Mouse (Mus musculus): ENCODE data around the gene Ms4a18.
A peak's percentile ranks its signal among the peaks of the same experiment; 100 is the strongest.
"Not testable (repeated sequence)": the region's sequence is repeated elsewhere in the genome, so short reads cannot be mapped to it uniquely, and the experiment has no call there.

Gene Ms4a18

DNA sequence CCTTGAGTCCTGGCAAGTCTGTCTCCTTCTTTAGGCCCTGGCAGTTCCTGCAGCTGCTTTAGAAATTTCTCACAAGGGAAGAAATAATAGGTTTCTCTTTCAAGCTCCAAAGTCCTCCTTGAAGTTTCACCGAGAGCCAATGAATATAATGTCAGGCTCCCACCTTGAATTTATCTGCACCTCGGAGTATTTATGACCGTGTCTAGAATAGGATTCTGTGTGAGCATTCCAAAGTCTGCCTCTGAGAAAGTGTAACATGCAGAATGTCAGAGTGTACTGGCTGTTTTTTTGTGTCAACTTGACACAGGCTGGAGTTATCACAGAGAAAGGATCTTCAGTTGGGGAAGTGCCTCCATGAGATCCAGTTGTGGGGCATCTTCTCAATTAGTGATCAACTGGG lies at the start of gene Ms4a18:
Gene Ms4a18, minus strand, starts transcription at position 141 of the 400 bp plus-strand sequence.
- DNase-seq, result no peak

DNA sequence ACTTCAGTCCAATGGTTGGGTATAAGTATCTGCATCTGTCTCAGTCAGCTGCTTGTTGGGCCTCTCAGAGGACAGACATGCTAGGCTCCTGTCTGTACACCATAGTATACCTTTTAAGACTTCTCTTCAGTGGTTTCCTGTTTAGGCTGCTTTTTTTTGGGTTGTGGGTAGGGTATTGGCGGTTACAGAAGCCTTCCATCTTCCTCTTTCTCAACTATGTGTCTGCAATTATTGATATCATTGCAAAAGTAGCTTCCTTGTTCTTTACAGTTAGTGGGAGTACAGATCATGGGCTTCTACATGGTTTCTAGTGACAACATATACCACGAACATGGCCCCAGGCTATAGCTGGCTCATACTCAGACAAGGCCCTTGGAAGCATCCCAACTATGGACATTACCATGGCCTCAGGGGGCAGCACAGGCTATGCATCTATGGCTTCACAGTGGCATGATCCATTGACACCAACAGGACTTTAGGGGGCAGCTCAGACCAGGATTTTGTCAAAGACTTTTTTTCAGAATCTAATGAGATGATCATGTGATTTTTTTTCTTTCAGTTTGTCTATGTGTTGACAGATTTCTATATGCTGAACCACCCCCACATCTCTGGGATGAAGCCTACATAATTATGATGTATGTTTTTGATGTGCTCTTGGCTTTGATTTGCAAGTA lies 47.5 kb upstream of the Ms4a18 start:
- DNase-seq, result no peak

DNA sequence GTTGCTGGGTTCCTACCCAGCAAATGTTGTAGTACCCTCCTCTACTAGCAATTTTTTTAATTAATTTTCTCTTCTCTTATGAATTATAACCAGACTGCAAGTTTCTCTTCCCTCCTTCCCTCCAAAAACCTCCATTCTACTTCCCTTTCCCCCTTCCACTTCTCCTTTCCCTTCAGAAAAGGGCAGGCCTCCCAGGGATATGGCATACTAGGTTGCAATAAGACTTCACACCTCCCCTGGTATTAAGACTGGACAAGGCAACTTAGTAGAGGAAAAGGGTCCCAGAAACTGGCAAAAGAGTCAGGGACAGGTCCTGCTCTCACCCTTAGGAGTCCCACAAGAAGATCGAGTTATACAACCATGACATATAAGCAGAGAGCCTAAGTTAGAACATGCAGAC lies 43.1 kb upstream of the Ms4a18 start:
- no peak for DNase-seq

DNA sequence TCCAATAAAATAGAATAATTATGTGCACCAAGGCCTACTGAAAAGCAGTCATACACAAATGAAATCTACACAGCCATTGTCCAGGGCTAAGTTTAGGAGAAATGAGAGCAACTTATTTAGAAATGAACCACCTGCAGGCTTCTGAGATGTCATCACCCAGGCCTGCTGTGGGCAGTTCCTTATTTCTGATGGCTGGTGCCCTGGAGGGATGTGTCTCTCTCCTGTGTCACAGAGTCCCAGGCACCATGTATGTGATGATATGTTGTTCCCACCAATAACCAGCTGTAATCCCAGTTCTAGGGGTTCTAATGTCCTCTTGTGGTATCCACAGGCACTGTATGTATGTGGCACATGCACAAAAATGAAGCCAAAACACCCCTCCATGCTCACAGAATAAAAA lies 42.1 kb upstream of the Ms4a18 start:
- no peak for DNase-seq

DNA sequence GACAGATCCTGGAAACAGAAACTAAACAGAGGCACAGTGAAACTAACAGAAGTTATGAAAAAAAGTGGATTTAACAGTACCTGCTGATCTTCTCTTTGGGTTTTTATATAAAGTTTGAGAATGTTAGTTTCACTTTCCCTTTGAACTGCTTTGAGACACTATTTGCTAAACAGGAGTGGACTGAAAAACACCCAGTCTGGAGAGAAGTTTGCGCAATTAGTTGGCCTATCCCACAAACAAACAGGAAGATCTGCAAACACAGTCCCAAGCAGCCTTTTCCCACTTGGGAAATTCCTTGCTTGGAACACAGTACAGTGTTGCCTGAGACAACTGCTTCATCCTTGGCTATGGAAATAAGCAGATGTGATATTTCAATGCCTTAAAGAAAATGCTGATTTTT lies 37.9 kb upstream of the Ms4a18 start:
- not testable (repeated sequence) for DNase-seq

DNA sequence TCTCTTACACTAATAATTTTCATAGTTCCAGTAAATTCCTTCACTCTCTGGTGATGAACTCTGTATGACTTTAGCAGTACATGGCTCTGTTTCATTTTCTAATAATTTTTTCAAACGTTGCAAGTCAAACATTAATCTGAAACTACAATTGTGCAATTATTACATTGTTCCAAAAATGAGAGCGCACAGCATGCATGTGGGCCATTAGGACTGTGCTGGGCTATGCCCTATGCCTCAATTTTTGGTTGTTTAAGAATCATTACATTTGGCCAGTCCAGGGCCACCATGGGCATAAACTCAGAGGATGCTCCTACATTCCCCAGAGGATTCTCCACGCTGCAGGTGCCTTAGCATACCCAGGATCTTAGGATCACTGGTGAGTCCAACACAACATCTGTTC lies 35.4 kb upstream of the Ms4a18 start:
- no peak for DNase-seq

DNA sequence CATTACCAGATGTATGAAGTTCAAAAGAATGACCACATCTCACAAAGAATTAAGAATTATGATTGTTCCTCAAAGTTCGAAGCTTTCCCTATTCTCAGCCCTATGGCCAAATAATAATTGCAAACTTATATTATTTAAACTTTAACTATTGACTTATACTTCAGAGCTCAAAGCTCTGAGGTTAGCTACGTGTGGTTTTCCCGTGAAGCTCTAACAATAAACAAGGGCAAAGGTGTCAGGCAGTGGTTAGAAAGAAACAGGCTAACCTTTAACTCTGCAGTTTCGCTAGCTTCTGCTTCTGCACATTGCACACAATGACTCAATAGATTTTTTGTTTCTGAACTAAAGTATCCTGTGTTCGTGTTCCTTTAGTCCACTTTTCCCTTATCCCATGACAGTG lies 35.0 kb upstream of the Ms4a18 start:
- DNase-seq, result no peak

DNA sequence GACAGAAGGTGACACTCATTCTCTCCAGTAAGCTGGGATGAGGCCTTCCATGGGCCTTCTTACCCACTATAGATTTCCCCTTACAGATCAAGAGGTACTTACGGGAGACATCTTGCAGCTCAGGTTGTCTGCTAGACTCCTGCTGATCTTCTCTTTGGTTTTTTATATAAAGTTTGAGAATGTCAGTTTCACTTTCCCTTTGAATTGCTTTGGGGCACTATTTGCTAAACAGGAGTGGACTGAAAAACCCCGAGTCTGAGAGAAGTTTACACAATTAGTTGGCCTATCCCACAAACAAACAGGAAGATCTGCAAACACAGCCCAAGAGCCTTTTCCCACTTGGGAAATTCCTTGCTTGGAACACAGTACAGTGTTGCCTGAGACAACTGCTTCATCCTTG lies 32.5 kb upstream of the Ms4a18 start:
- DNase-seq, result no peak

DNA sequence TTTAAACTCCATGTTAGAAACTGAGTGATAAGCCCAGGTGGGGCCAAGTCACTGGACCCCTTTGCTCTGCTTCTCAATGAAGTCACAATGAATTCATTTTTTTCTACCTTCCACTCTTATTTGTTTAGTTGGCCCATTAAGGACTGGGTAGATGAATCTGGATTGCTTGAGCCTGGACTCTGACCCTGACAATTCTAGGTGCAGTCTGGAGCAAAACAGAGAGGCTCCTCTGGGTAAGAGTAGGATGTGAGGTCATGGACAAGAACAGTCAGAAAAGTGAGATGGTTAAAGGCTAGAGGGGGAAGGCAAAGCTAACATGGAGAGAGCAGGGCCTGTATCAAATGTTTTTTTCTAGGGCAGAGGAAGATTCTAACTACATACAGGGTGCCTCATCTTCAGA lies 31.6 kb upstream of the Ms4a18 start:
- no peak for DNase-seq

DNA sequence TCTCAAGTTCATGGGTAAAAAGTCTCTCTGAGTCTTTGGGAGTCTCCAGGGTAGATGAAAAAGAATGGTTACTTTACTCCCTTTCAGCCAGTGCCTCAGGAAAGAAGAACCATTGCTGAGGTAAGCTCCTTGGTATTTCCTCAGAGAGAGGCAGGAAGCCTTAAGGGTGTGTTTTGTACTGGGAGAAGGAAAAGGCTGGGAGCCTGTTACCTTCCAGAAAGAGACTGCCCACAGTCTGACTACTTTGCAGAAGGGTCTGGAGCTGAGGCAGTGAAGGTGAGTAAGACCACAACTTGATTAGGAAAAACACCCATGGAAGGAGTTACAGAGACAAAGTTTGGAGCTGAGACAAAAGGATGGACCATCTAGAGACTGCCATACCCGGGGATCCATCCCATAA lies 30.7 kb upstream of the Ms4a18 start:
- DNase-seq, result no peak

DNA sequence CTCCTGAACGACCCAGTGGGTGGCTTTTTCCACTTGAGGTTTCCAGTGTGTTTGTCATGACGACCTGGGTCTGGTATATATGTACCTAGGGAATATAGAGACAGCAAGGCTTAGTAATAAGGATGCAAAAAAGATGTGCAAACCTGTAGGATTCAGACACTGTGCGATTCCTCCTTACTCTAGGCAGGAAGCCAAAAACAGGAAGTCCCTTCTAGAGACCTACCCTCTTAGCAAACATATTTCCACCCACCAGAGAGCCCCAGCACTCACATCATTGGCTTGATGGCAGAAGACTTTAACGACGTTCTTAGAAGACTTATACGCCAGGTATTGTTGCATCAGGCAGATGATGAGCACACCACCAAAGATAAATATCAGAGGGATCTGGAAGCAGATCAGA lies 30.2 kb upstream of the Ms4a18 start:
- DNase-seq, result no peak

DNA sequence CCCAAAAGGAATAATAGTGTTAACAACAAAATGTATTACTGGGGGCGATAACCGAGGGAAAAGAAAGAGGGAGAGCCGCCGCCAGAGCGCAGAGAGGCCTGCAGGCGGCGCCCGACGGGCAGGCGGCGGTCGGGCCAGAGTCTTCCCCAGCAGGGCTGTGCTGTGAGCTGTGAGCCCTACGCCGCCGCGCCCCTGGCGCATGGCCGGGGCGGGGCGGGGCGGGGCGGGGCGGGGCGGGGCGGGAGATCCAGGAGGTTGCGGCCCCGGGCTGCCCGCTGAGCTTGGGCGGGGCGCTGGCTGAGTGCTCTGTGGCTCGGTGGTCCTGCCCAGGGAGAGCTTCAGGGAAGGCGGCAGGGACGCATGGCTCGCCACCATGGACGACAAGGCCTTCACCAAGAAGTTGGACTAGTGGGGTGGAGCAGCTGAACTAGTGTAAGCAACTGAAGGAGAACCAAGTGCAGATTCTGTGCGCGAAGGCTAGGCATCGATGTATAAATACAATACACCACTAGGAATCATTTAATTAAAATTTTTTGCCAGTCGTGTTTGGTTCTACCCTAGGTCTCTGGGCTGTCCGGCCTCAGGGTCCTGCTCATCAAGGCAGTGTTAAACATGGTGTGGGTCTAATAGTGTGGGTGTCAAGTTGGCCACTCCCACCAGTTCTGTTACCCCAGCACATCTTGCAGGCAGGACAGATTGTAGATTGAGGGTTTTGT lies 27.3 kb upstream of the Ms4a18 start:
- DNase-seq, result peak; percentile 68

DNA sequence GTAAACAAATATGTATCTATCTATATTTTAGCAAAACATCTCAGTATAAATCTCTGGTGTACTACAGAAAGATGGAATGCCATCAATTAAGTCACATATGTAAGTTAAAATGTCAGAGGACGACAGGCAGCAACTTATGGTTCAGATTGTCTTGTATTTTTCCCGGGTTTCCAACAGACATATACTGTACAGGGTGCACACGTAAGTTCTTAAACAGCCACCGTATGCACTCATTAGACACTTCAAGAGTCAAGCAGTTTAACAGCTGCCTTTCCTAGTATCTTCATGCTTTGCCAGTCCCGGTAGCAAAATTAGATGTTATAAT lies 26.8 kb upstream of the Ms4a18 start:
- no peak for DNase-seq

DNA sequence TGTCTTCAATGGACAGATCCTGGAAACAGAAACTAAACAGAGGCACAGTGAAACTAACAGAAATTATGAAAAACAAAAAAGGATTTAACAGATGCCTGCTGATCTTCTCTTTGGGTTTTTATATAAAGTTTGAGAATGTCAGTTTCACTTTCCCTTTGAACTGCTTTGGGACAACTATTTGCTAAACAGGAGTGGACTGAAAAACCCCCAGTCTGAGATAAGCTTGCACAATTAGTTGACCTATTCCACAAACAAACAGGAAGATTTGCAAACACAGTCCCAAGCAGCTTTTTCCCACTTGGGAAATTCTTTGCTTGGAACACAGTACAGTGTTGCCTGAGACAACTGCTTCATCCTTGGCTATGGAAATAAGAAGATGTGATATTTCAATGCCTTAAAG lies 19.7 kb upstream of the Ms4a18 start:
- no peak for DNase-seq

DNA sequence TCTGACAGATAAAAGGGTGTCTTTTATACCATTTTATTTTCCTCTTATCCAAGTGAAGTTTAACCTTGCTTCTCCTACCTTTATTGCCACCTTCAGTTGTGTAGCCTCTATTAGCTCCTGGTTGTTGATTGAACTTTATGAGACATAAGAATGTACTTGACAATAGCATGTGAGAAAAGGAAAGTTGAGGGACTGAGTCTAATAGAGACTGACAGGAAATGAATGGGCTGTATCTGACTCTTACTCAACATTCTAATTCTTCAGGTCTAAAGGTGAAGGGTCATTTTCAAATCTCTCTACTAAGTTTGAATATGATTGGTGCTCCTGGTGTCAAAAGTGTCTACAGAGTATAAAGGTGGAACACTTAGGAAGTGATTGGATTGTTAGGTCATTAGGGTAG lies 4.6 kb upstream of the Ms4a18 start:
- DNase-seq, result no peak

DNA sequence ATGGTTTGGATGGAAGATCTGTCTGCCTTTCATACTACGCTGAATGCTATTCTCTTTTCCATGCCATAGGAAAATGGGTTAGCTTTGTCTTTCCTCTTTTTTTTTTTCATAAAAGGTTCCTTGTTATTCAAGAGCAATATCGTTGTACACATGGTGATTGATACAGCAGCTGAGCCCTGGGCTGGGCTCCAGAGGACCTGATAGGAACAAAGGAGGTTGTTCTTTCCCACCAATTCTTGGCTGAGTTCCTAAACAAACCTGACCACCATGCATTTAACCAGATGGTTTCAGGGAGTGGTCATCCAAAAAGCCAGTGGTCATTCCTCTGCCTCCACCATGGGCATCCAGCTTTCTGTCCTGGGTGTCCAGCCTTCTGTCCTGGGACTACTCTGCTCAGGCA lies 580 bp downstream of the Ms4a18 start:
- no peak for DNase-seq

DNA sequence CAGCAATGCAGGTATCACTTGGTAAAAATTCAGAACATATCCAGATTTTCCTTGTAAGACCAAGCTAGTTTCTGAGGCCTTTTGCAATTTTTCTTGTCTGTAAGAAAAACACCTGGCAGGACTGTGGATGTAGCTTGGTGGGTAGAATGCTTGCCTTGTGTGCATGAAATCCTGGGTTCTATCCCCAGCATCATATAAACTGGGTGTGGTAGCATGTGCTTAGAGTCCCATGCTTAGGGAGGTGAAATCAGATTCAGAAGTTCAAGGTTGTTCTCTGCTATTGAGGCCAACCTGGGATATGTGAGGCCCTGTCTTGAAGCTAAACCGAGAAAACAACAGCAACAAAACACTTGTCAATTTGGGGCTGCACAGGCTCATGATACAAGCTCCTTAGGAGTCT lies 1.8 kb downstream of the Ms4a18 start:
- DNase-seq, result no peak

DNA sequence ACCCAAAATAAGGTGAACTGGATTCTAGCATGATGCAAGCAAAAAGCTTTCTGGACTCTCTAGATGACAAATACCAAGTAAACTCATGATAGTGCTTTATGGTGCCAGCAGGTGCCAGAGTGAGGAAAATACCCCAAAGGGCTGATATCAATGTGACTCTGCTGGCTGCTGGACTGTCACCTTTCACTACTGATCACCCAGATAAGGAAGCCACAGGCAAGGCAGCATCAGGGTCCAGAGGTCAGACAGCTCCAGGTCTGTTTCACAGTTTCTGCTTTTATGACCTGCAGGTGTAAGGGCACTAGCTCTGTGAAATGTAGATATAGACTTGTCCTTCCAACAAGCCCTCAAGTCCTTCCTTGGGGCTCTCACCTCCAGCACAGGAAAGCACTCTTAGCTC lies 2.4 kb downstream of the Ms4a18 start:
- no peak for DNase-seq

DNA sequence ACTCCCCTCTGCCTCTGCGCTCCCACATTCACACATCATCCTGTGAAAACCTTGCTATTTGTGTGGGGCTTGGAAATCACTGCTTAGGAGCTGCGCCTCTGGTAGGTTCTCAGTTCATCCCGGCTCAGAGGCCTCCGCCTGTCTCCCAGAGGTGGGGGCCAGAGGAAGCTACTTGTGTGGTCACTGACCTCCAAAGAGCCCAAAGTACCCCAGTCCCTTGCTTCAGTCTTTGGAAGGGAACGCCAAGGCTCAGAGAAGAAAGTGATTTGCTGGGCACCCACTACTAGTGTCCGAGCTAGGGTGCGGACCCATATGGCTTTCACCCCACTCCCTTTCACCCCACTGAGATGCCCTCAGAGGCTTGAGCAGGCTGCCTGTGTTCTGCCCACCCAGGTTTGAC lies 24.7 kb downstream of the Ms4a18 start, which contains the start of gene Ms4a15:
Gene Ms4a15, minus strand, starts transcription at position 101 of the 400 bp plus-strand sequence.
- DNase-seq, result no peak

DNA sequence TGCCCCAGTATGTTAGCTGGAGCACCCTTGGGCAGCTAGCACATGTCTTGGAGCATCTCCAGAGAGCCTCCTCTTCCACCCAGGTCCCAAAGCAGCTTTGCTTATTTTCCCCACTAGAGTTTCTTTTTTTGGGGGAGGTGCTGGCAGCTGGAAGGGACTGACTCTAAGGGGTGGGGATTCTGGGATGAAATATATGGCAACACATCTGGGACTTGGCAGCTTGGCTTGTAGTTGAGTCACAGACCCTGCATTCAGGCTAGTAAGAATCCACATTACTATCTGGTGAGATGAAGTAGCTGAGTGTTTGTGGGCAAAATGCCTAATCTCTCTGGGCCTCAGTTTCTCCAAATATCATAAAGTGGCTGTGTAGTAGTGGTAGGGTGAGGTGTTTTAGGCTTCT lies 25.9 kb downstream of the Ms4a18 start:
- no peak for DNase-seq

DNA sequence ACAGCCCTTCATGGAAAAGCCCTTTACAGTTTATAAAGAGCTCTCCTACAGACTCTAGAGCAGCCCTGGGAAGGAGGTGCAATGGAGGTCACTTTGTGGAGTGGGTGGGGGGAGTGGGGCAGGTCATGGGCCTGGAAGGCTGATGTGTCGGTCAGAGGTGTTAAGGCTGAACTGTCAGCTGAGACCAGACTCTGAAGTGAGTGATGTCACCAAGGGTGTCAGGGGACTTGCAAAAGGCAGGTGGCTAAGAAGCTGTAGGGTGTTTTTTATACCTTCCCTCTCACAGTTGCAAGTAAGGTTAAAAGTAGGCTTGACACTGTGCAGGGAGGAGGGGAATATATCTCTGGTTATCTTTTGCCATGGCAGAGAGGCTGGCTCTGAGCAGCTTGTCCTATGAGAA lies 27.1 kb downstream of the Ms4a18 start:
- DNase-seq, result no peak

DNA sequence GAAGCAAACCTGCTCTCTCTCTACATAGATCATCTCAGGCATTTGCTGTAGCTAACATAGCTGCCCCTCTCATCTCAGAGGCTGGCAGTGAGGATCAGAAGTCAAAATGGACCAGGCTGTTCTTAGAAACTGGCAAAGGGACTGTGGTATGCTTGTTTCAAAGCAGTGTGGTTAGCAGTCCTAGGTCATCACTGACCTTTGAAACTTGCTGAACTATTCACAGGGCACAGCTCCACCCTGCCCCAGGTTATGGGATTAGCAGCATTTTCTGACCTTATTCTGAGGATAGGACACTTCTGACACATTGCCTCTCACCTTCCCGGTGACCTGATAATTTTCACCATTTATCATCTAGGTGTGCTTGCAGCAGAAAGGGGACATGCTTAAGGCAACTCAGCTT lies 29.3 kb downstream of the Ms4a18 start:
- DNase-seq, result no peak

DNA sequence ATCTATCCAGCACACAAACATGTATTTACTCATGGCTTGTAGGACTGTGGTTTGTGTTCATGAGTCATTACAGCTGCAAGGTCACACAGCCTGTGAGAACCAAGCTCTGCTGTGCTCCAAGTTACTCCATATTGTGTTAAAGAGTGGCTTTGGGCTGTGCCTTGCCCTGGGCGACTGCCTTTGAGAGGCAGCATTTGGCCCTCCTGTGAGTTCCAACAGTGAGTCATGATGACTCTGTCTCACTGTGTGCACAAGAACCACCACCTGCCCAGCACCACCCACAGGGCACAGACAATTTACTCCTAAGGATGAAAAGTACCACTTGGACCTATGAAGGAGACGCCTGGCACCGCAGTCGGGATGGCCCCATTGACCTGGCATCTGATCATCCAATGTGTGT lies 31.9 kb downstream of the Ms4a18 start:
- no peak for DNase-seq

DNA sequence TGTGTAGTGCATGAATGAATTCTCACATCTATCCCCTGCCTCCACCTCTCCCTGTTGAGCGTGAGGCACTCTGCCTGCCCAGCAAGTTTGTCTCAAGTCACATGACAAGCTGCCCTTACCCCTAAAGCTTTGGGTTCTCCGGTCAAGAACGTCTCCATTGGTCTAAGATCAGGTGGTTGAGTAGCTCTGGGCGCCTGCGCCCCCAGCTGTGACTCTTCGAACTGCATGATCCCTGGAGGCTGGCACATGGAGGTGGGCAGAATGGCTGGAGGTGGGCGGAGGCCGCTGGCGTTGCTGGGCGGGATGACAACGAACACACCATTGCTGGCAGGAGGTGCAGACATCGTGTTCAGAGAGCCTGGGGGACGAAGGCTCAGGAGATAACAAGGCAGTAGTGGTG lies 33.3 kb downstream of the Ms4a18 start:
- DNase-seq, result no peak

DNA sequence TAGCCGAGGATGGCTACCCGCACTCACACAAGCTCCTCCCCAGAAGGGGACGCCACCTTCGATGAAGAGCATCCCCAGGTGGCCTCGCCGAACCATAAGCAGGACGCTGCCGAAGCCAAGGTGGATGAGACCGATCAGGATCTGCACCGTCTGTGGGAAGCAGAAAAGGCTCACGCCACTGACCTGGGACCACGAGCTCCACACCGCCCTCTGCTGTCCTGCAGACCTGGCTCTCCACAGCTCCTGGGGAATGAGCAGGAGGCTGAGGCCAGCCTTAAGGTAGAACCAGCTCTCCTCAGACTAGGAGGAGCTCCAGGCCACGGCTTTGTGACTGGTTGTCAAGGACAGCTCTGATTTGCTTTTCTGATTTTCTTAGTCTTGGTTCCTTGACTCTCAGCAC lies 34.7 kb downstream of the Ms4a18 start:
- DNase-seq, result peak; percentile 34

Measured in thymus, postnatal 25 days (tissue).